Mouse (Mus musculus) cerebellum, adult 2 months (tissue): ENCODE measurements around the gene Gna13.

Experiments
- CTCF ChIP-seq: fragments of 200-500 bp; IDR thresholded peaks from 2 replicates; pipeline ENCODE4 v1.5.1; 2011; ENCODE audit warnings: low read depth, mild to moderate bottlenecking, control low read depth, low read length, moderate library complexity, borderline replicate concordance; ENCODE audit not compliant: insufficient read depth
- POLR2A ChIP-seq: fragments of 200-500 bp; IDR thresholded peaks from 2 replicates; pipeline ENCODE4 v1.6.1; 2011; ENCODE audit warnings: low read length, control low read depth, borderline replicate concordance; ENCODE audit not compliant: insufficient read depth

GRCm38 (mm10) chr11:109440641-109441040 is 78.0 kb downstream of the Gna13 start:
- TF ChIP-seq POLR2A (no peak), CTCF (no peak)
